Mouse (Mus musculus) heart, postnatal 0 days (tissue): ENCODE data around the gene Lpar2.

Experiments used
- CTCF ChIP-seq: IDR thresholded peaks from 2 replicates; pipeline ENCODE4 v1.5.1; 2016; ENCODE audit warnings: antibody characterized with exemption, control low read depth, low read depth
- EP300 ChIP-seq: IDR thresholded peaks from 2 replicates; pipeline ENCODE4 v1.6.1; 2016; ENCODE audit warnings: antibody characterized with exemption, low read depth

DNA sequence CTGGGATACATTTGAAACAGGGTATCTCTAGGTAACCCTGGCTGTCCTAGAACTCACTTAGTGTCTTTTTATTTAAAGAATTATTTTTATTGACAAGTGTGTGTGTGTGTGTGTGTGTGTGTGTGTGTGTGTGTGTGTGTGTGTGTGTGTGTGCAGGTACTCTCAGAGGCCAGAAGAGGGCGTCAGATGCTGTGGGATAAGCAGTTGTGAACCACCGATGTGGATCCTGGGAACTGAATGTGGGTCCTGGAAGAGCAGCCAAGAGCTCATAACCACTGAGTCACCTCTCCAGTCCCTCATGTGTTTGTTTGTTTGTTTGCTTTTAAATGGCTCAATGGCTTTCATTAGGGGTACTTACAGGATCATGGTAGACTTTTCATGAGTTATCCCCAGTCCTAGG is 7.3 kb upstream of the Lpar2 start:
- no peak for TF ChIP-seq CTCF
- TF ChIP-seq EP300, result no peak
